Mouse (Mus musculus): Measurements from ENCODE around the gene Ceacam1.

- TF ChIP-seq CTCF (IDR thresholded peaks at IDR 0.05; ENCODE audit: insufficient read depth, low read length) (no peak), POLR2A (IDR thresholded peaks at IDR 0.05; ENCODE audit: borderline replicate concordance, extremely low read depth, low read depth, low read length) (no peak)
Measured at GRCm38 (mm10) chr7:25449913-25450890, 27.2 kb downstream of the Ceacam1 start.

Data from lung, adult 2 months (tissue).